Mouse (Mus musculus): ENCODE measurements at regions not wholly inside any gene's neighbourhood (a gene's known extent, or its start where the extent isn't known, plus 50 kb on each side); places are given as distances from the start of the nearest gene placed in this dataset.

DNA sequence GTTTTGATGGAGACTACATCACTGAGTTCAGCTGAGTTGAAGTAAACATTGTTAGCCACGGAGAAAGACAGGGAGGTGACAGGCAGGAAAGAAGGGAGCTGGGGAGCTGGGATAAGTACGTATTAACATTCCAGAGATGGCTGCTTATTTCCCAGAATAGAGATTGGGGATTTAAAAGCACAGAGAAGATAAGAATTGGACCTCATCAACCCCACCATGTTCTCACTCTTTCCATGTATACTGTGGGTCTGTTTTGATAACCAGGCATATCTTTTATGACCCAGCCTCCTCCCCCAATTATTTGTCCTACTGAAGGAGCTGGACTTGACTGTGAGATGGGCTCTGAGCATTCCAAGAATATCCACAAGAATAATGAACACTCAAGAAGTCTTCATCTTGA lies 61.4 kb upstream of the Cd28 start:
- H3K9me3 ChIP-seq (ENCODE audit: control insufficient read depth, low read length): no peaks in the 10 kb centered on the region
- no peak overlapping the region for H3K9ac ChIP-seq
- WGBS: 64% methylated on average over 2 of the region's 2 CpGs

DNA sequence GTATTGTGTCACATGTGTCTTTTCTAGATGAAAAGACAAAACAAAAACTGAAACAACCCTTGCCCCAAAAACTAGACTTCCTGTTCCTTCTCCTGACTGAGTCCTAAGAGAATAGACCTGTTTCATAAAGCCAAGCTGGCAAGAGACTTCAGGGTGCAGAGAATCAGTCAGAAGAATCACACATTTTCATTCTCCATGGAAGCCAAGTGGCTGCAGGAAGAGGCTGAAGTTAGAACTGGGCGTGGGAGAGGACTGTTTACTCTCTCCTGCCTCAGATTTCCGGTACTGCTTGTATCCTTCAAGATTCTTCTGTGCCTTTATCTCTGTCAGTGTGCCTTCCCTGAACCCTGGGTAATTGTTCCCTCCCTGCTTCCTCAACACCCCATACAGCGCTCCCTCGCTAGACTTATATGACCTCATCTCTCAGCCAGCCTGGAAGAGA lies 64.0 kb upstream of the Cd28 start:
- Histone ChIP-seq H3K9me3 (ENCODE audit: control insufficient read depth, low read length) (no peaks in the 10 kb centered on the region), H3K27ac (no peak overlapping the region), H3K4me2 (replicated peaks) (no peak overlapping the region), H3K27me3 (ENCODE audit: control insufficient read depth, insufficient read depth, low read length) (no peaks in the 10 kb centered on the region), H3K36me3 (replicated peaks; ENCODE audit: control insufficient read depth, insufficient read depth) (no peaks in the 10 kb centered on the region), H3K9ac (no peak overlapping the region), H3K4me3 (replicated peaks; ENCODE audit: low read length) (no peak overlapping the region), H3K4me1 (replicated peaks; ENCODE audit: control insufficient read depth, insufficient read depth, low read length) (0 out of 2 replicates have a peak, but pooled peaks cover 6% of the 10 kb centered on the region)
- no peak for DNase-seq (ENCODE audit: low spot score)
- WGBS: 84% methylated on average over 4 of the region's 4 CpGs
- no peak for ATAC-seq (ENCODE audit: low FRiP score)

More for the DNA sequence above, 61.4 kb upstream of the Cd28 start:
- no peak overlapping the region for H3K4me3 ChIP-seq (replicated peaks; ENCODE audit: low read length)
- no peaks in the 10 kb centered on the region for H3K36me3 ChIP-seq (replicated peaks; ENCODE audit: control insufficient read depth, insufficient read depth)
- H3K27me3 ChIP-seq (ENCODE audit: control insufficient read depth, insufficient read depth, low read length): no peaks in the 10 kb centered on the region
- no peak overlapping the region for H3K4me2 ChIP-seq (replicated peaks)
- 0 out of 2 replicates have a peak, but pooled peaks cover 5% of the 10 kb centered on the region for H3K4me1 ChIP-seq (replicated peaks; ENCODE audit: control insufficient read depth, insufficient read depth, low read length)
- no peak for DNase-seq (ENCODE audit: low spot score)
- no peak for ATAC-seq (ENCODE audit: low FRiP score)
- no peak overlapping the region for H3K27ac ChIP-seq

DNA sequence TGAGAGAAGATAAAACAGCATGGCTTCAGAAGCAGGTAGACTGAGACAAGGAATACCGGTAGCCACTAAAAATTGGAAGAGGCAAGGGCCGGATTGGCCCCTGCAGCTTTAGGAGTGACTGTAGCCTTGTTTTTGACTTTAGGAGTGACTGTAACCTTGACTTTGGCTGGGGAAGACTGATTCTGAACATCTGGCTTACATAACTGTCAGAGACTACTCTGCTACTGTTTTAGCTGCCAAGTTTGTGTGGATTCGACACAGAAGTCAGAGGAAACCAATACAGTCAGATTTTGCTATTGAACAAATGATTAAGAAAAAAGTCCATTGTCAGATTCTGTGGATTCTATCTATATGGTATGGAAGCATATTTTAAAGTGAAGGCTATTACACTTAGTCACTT lies 66.4 kb upstream of the Cd28 start:
- WGBS: 93% methylated on average over 3 of the region's 3 CpGs
- DNase-seq (ENCODE audit: low spot score) (no peak), ATAC-seq (ENCODE audit: low FRiP score) (no peak)
- Histone ChIP-seq H3K36me3 (replicated peaks; ENCODE audit: control insufficient read depth, insufficient read depth) (no peaks in the 10 kb centered on the region), H3K27ac (no peak overlapping the region), H3K27me3 (ENCODE audit: control insufficient read depth, insufficient read depth, low read length) (no peaks in the 10 kb centered on the region), H3K9ac (no peak overlapping the region), H3K4me2 (replicated peaks) (no peak overlapping the region), H3K4me1 (replicated peaks; ENCODE audit: control insufficient read depth, insufficient read depth, low read length) (0 out of 2 replicates have a peak, but pooled peaks cover 6% of the 10 kb centered on the region), H3K4me3 (replicated peaks; ENCODE audit: low read length) (no peak overlapping the region), H3K9me3 (ENCODE audit: control insufficient read depth, low read length) (no peaks in the 10 kb centered on the region)

- H3K4me2 ChIP-seq (replicated peaks): no peak overlapping the region
- H3K4me3 ChIP-seq (replicated peaks; ENCODE audit: low read length): no peak overlapping the region
- no peaks in the 10 kb centered on the region for H3K36me3 ChIP-seq (replicated peaks; ENCODE audit: control insufficient read depth, insufficient read depth)
- no peak overlapping the region for H3K27ac ChIP-seq
- ATAC-seq (ENCODE audit: low FRiP score) (no peak), DNase-seq (ENCODE audit: low spot score) (no peak)
- no peaks in the 10 kb centered on the region for H3K27me3 ChIP-seq (ENCODE audit: control insufficient read depth, insufficient read depth, low read length)
- H3K9me3 ChIP-seq (ENCODE audit: control insufficient read depth, low read length): no peaks in the 10 kb centered on the region
- 0 out of 2 replicates have a peak, but pooled peaks cover 6% of the 10 kb centered on the region for H3K4me1 ChIP-seq (replicated peaks; ENCODE audit: control insufficient read depth, insufficient read depth, low read length)
- 43% methylated on average over 8 of the region's 8 CpGs for WGBS
- H3K9ac ChIP-seq: no peak overlapping the region
These were observed 67.2 kb upstream of the Cd28 start for GRCm38 (mm10) chr1:60649303-60649850.

- Histone ChIP-seq H3K9me3 (ENCODE audit: control insufficient read depth, low read length) (no peaks in the 10 kb centered on the region), H3K27me3 (ENCODE audit: control insufficient read depth, insufficient read depth, low read length) (no peaks in the 10 kb centered on the region), H3K9ac (no peak overlapping the region), H3K4me2 (replicated peaks) (no peak overlapping the region), H3K36me3 (replicated peaks; ENCODE audit: control insufficient read depth, insufficient read depth) (no peaks in the 10 kb centered on the region), H3K27ac (no peak overlapping the region), H3K4me3 (replicated peaks; ENCODE audit: low read length) (no peak overlapping the region), H3K4me1 (replicated peaks; ENCODE audit: control insufficient read depth, insufficient read depth, low read length) (0 out of 2 replicates have a peak, but pooled peaks cover 6% of the 10 kb centered on the region)
- WGBS: 68% methylated on average over 5 of the region's 5 CpGs
- ATAC-seq (ENCODE audit: low FRiP score): no peak
- no peak for DNase-seq (ENCODE audit: low spot score)
These were observed 69.8 kb upstream of the Cd28 start for GRCm38 (mm10) chr1:60646828-60647227.

DNA sequence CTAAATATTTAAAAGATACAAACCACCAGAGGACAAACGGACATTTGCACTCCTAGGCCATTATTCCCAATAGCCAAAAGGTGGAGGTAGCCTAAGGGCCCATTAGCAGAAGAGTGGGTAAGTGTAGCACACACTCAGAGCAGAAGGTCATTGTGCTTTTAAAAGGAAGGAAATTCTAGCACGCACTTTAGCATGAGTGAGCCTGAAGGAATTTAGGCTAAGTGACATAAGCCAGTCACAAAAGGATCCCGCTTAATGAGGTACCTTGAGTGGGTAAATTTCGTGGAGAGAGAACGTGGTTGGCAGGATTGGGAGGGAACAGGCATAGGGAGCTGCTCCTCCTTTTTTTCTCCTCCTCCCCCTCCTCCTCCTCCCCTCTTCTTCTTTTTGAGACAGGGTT lies 70.4 kb upstream of the Cd28 start:
- H3K27me3 ChIP-seq (ENCODE audit: control insufficient read depth, insufficient read depth, low read length): no peaks in the 10 kb centered on the region
- ATAC-seq (ENCODE audit: low FRiP score): no peak

DNA sequence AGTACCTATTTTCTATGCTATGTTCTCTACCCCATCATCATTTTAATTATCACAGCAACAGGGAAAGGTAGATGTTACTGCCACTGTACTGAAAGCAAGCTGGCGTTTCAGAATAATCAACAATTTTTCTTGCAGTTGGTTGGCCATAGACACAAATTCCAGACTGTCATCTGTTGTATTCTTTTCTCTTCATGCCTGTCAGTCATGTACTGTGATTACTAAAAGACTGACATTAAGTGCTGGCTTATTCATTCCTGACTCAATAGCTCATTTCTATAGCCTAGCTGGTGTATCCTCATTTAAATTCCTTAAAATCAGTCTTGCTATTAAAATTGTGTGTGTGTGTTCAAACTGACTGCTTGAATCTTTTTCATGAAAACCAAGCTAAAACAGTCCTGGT lies 71.4 kb upstream of the Cd28 start:
- WGBS: 31% methylated on average over 1 of the region's 1 CpGs
- ATAC-seq (ENCODE audit: low FRiP score): no peak

More for the DNA sequence above, 70.4 kb upstream of the Cd28 start:
- Histone ChIP-seq H3K9me3 (ENCODE audit: control insufficient read depth, low read length) (no peaks in the 10 kb centered on the region), H3K4me1 (replicated peaks; ENCODE audit: control insufficient read depth, insufficient read depth, low read length) (0 out of 2 replicates have a peak, but pooled peaks cover 10% of the 10 kb centered on the region), H3K9ac (no peak overlapping the region), H3K27ac (no peak overlapping the region), H3K36me3 (replicated peaks; ENCODE audit: control insufficient read depth, insufficient read depth) (no peaks in the 10 kb centered on the region), H3K4me3 (replicated peaks; ENCODE audit: low read length) (no peak overlapping the region), H3K4me2 (replicated peaks) (no peak overlapping the region)
- DNase-seq (ENCODE audit: low spot score): no peak
- 63% methylated on average over 5 of the region's 5 CpGs for WGBS

GRCm38 (mm10) chr1:60642761-60643160 lies 73.8 kb upstream of the Cd28 start:
- ATAC-seq (ENCODE audit: low FRiP score) (no peak), DNase-seq (ENCODE audit: low spot score) (no peak)
- WGBS: 62% methylated on average over 3 of the region's 3 CpGs
- 0 out of 2 replicates have a peak, but pooled peaks cover 4% of the 10 kb centered on the region for H3K4me1 ChIP-seq (replicated peaks; ENCODE audit: control insufficient read depth, insufficient read depth, low read length)
- no peak overlapping the region for H3K27ac ChIP-seq
- H3K4me3 ChIP-seq (replicated peaks; ENCODE audit: low read length): no peak overlapping the region
- no peaks in the 10 kb centered on the region for H3K27me3 ChIP-seq (ENCODE audit: control insufficient read depth, insufficient read depth, low read length)
- no peaks in the 10 kb centered on the region for H3K9me3 ChIP-seq (ENCODE audit: control insufficient read depth, low read length)
- H3K36me3 ChIP-seq (replicated peaks; ENCODE audit: control insufficient read depth, insufficient read depth): no peaks in the 10 kb centered on the region
- no peak overlapping the region for H3K9ac ChIP-seq
- no peak overlapping the region for H3K4me2 ChIP-seq (replicated peaks)

More for the DNA sequence above, 71.4 kb upstream of the Cd28 start:
- H3K9me3 ChIP-seq (ENCODE audit: control insufficient read depth, low read length): no peaks in the 10 kb centered on the region
- H3K36me3 ChIP-seq (replicated peaks; ENCODE audit: control insufficient read depth, insufficient read depth): no peaks in the 10 kb centered on the region
- no peak overlapping the region for H3K27ac ChIP-seq
- H3K4me2 ChIP-seq (replicated peaks): no peak overlapping the region
- no peak for DNase-seq (ENCODE audit: low spot score)
- no peaks in the 10 kb centered on the region for H3K27me3 ChIP-seq (ENCODE audit: control insufficient read depth, insufficient read depth, low read length)
- 0 out of 2 replicates have a peak, but pooled peaks cover 10% of the 10 kb centered on the region for H3K4me1 ChIP-seq (replicated peaks; ENCODE audit: control insufficient read depth, insufficient read depth, low read length)
- no peak overlapping the region for H3K4me3 ChIP-seq (replicated peaks; ENCODE audit: low read length)
- no peak overlapping the region for H3K9ac ChIP-seq

GRCm38 (mm10) chr1:60642175-60642574 lies 74.4 kb upstream of the Cd28 start:
- Histone ChIP-seq H3K9ac (no peak overlapping the region), H3K9me3 (ENCODE audit: control insufficient read depth, low read length) (no peaks in the 10 kb centered on the region), H3K27me3 (ENCODE audit: control insufficient read depth, insufficient read depth, low read length) (no peaks in the 10 kb centered on the region), H3K36me3 (replicated peaks; ENCODE audit: control insufficient read depth, insufficient read depth) (no peaks in the 10 kb centered on the region), H3K27ac (no peak overlapping the region), H3K4me1 (replicated peaks; ENCODE audit: control insufficient read depth, insufficient read depth, low read length) (0 out of 2 replicates have a peak, but pooled peaks cover 4% of the 10 kb centered on the region), H3K4me3 (replicated peaks; ENCODE audit: low read length) (no peak overlapping the region), H3K4me2 (replicated peaks) (no peak overlapping the region)
- no peak for DNase-seq (ENCODE audit: low spot score)
- ATAC-seq (ENCODE audit: low FRiP score): no peak
- WGBS: 42% methylated on average over 2 of the region's 2 CpGs

Data from hindbrain, embryonic 14.5 days (tissue).